Mouse (Mus musculus): ENCODE results near the gene Pafah2. TPM values are rescaled to one million over a fixed set of nuclear protein-coding genes. Genes with fewer than 3 reads are reported as not detected.

The Pafah2 gene
- polyA plus RNA-seq, 1 experiment = not detected

DNA sequence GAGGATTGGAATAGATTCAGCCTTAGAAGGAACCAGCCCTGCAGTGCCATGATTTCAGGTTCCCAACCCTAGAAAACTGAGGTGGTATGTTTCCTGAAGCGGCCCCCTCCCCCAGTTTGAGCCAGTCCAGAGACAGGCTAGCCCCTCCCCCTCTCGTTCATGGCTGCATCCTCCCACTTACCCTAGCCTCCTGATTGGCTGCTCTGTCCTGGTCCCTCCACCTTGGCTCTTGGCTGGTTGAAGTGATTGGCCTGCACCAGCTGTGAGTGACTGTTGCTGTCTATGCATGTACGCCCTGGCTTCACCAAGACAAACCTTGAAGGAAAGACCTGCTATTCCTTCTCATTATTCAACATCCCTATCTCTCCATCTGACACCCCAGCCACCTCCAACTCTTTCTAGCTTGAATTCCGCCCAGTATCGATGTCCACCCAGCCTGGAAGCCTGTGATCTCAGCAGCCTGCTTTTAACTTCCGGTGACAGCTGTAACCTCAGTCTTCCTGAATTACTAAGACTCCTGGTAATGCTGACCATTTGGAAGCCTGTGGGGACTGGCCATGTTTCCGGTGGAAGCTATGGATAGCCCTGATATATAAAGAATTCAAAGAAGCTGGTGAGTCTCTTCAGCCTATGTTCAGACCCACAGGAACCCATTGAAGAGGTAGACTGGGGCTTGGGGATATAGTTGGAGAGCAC is 61.2 kb downstream of the Pafah2 start:
- TF ChIP-seq GATA1 (IDR thresholded peaks at IDR 0.05; ENCODE audit: low read length) (no peak), TAL1 (IDR thresholded peaks at IDR 0.05; ENCODE audit: low read length) (no peak)
- no peaks in the 10 kb centered on the region for H3K36me3 ChIP-seq (ENCODE audit: control insufficient read depth)
- H3K9me3 ChIP-seq (ENCODE audit: control insufficient read depth, low read length) = peaks cover 3% of the 10 kb centered on the region; the same call in 1 of the 2 replicates
- peaks cover 10% of the 10 kb centered on the region for H3K4me1 ChIP-seq (ENCODE audit: control insufficient read depth)
- H3K27me3 ChIP-seq (ENCODE audit: control insufficient read depth) = peaks cover 46% of the 10 kb centered on the region
- H3K4me3 ChIP-seq (replicated peaks) = no peak overlapping the region

DNA sequence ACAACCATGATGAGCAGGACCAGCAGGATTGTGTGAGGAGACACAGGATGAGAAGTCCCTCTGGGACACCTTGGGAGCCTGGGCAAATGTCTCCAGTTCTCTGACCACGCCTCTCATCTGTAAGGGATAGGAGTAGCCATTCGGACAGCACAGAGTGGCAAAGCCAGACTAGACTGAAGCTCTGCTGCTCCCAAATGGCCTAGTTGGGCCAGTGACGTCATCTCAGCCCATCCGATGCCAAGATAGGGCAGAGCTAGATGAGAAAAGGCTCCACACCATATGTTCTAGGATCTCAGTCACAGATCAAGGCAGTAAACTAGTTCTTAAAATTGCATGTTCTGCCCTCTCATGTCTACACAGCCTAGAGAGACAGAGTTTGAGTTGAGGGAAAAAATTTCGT is 62.7 kb downstream of the Pafah2 start:
- H3K9me3 ChIP-seq (ENCODE audit: control insufficient read depth, low read length) = peaks cover 7% of the 10 kb centered on the region; the same call in 1 of the 2 replicates
- peaks cover 30% of the 10 kb centered on the region for H3K27me3 ChIP-seq (ENCODE audit: control insufficient read depth)
- no peak overlapping the region for H3K4me3 ChIP-seq (replicated peaks)
- H3K36me3 ChIP-seq (ENCODE audit: control insufficient read depth) = no peaks in the 10 kb centered on the region
- H3K4me1 ChIP-seq (ENCODE audit: control insufficient read depth) = peaks cover 10% of the 10 kb centered on the region
- TF ChIP-seq TAL1 (IDR thresholded peaks at IDR 0.05; ENCODE audit: low read length) (no peak), GATA1 (IDR thresholded peaks at IDR 0.05; ENCODE audit: low read length) (no peak)

DNA sequence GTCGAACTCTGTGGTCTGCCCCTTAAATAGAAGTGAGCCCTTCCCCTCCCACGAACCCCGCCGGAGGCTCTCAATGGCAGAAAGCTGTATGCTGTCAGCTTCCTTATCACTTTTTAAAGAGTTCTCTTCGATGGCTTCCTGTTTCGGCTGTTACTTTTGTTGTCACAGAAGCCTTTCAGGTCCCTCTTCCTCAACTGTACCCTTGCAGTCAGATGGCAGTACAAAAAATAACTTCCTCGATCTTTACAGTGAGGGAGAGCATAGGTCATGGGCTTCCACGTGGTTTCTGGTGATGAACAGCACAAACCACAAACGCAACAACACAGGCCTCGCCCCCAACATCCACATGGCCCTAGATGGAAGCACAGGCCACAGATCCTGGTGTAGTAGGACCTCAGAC is 64.2 kb downstream of the Pafah2 start:
- Histone ChIP-seq H3K27me3 (ENCODE audit: control insufficient read depth) (peaks cover 16% of the 10 kb centered on the region), H3K4me3 (replicated peaks) (no peak overlapping the region), H3K4me1 (ENCODE audit: control insufficient read depth) (peaks cover 10% of the 10 kb centered on the region), H3K9me3 (ENCODE audit: control insufficient read depth, low read length) (peaks cover 5% of the 10 kb centered on the region; the same call in 1 of the 2 replicates), H3K36me3 (ENCODE audit: control insufficient read depth) (no peaks in the 10 kb centered on the region)
- no peak for TF ChIP-seq GATA1 (IDR thresholded peaks at IDR 0.05; ENCODE audit: low read length)
- TF ChIP-seq TAL1 (IDR thresholded peaks at IDR 0.05; ENCODE audit: low read length) = no peak

DNA sequence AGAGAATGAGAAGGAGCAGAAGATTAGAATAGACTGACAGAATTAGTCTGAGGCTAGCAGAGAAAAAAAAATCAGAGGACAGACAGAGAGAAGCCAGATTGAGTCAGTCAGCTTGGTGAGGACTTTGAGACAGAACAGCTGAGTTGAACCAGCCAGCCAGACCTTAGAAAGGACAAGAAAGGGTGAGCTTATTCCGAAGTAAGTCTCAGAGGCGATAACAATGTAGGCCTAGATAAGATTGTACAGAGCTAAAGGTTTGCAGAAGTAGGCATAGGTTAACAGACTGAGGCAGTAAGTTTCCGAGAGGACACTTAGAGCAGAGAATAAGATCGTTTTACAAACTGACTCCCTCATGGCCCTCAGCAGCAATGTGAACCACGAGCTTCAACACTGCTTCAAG is 65.1 kb downstream of the Pafah2 start:
- no peak overlapping the region for H3K4me3 ChIP-seq (replicated peaks)
- peaks cover 15% of the 10 kb centered on the region for H3K27me3 ChIP-seq (ENCODE audit: control insufficient read depth)
- H3K4me1 ChIP-seq (ENCODE audit: control insufficient read depth) = peaks cover 10% of the 10 kb centered on the region
- no peaks in the 10 kb centered on the region for H3K36me3 ChIP-seq (ENCODE audit: control insufficient read depth)
- H3K9me3 ChIP-seq (ENCODE audit: control insufficient read depth, low read length) = peaks cover 5% of the 10 kb centered on the region; the same call in 1 of the 2 replicates
- no peak for TF ChIP-seq GATA1 (IDR thresholded peaks at IDR 0.05; ENCODE audit: low read length)
- no peak for TF ChIP-seq TAL1 (IDR thresholded peaks at IDR 0.05; ENCODE audit: low read length)

DNA sequence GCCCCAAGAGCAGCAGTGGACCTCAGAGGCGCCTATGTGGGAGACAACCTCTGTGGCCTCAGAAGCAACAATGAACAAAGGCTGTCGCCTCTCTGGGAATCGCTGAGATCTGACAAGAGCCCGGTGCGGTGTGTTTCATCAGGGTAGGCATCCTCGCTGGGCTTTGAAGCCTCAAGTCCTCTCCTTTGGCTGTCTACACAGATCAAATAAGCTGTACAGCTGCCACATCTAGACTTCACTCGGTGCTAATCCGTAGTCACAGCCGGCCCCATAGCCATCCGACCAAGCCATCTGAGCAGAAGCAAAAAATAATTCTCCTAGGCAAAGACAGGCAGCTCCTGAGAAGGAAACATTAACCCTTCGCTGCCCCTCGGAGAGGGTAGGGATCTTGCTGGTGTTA is 69.7 kb downstream of the Pafah2 start:
- Histone ChIP-seq H3K9me3 (ENCODE audit: control insufficient read depth, low read length) (peaks cover 5% of the 10 kb centered on the region; the same call in 1 of the 2 replicates), H3K4me1 (ENCODE audit: control insufficient read depth) (peaks cover 32% of the 10 kb centered on the region), H3K27me3 (ENCODE audit: control insufficient read depth) (peaks cover 24% of the 10 kb centered on the region), H3K4me3 (replicated peaks) (no peak overlapping the region), H3K36me3 (ENCODE audit: control insufficient read depth) (peaks cover 11% of the 10 kb centered on the region)
- no peak for TF ChIP-seq GATA1 (IDR thresholded peaks at IDR 0.05; ENCODE audit: low read length)
- TF ChIP-seq TAL1 (IDR thresholded peaks at IDR 0.05; ENCODE audit: low read length) = no peak

DNA sequence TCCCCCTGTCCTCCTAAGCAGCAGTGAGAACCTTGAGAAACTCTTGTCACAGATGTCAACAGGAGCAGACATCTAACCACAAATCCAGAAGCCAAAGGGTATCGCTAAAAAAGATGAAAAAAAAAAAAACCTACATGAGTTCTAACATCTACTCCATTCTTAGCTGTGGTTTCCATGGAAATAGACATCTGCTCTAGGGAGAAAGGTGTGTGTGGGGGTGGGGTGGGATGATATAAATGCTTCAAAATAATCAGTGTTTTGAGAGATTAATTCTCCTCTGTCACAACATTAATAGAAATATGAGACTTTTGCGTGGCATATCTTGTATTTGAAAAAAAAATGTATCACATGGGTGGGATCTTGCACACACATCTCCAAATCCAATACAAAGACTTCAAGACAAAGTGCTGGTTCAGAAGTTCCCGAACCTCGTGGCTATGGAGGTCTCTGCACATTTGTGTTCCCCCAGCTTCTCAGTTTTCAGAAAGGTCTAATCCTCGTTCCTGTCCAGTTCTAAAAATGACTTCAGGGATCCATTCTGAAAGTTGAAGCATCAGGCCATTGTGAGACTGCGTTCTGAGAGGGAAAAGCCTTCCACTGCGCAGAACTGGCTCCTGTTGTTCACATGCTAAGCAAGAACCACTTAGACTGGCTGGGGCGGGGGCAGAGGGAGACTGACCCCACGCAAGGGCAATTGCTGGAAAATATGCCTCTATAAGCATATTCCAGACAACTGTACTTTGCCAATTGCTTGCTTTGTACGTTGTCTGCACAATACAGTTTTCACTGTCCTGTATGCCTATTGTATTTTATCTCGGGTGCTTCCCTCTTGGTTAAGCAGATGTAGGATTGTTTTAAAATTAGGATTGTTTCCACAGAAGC is 70.5 kb downstream of the Pafah2 start:
- H3K36me3 ChIP-seq (ENCODE audit: control insufficient read depth) = peaks cover 19% of the 10 kb centered on the region
- peaks cover 33% of the 10 kb centered on the region for H3K4me1 ChIP-seq (ENCODE audit: control insufficient read depth)
- peaks cover 24% of the 10 kb centered on the region for H3K27me3 ChIP-seq (ENCODE audit: control insufficient read depth)
- H3K4me3 ChIP-seq (replicated peaks) = no peak overlapping the region
- H3K9me3 ChIP-seq (ENCODE audit: control insufficient read depth, low read length) = peaks cover 5% of the 10 kb centered on the region; the same call in 1 of the 2 replicates
- TF ChIP-seq GATA1 (IDR thresholded peaks at IDR 0.05; ENCODE audit: low read length) = no peak
- no peak for TF ChIP-seq TAL1 (IDR thresholded peaks at IDR 0.05; ENCODE audit: low read length)

DNA sequence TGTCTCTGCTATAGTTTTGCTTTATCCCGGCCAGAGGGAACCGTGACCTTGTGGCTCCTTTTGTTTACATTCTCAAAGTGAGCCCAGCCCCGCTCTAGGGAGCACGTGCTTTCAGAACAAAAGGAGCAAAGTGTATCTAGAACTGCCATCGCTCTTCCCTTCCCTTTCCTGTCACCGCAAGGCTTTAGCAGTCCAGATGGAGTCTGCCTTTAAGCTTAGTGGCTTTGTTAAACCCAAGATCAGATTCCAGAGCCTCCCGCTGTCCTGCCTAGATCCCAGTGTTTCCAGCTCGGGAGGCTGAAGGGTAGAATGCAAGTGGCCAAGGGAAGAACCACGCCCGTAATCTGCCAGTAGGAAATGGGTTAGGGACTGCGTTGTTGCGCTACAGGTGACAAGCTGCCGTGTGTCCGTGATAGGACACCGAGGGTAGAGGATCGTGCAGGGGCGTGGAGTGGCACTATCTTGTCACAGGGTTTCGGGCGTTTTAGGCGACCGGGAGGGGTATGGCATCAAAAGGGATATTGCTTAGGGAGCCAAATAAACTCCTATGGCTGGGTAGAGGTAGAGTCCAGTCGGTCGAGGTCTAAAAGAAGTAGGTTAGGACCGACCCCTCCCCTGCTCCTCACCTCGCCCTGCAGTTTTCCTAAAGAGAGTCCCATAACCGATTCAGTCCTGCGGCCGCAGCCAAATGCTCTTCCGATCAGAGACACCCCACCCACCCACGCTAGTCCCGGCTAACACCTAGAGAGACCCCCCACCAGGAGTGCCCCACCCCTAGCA is 71.5 kb downstream of the Pafah2 start:
- Histone ChIP-seq H3K9me3 (ENCODE audit: control insufficient read depth, low read length) (peaks cover 5% of the 10 kb centered on the region; the same call in 1 of the 2 replicates), H3K4me1 (ENCODE audit: control insufficient read depth) (peaks cover 35% of the 10 kb centered on the region), H3K4me3 (replicated peaks) (peak overlapping the region; percentile 95), H3K27me3 (ENCODE audit: control insufficient read depth) (peaks cover 24% of the 10 kb centered on the region), H3K36me3 (ENCODE audit: control insufficient read depth) (peaks cover 29% of the 10 kb centered on the region)
- TF ChIP-seq GATA1 (IDR thresholded peaks at IDR 0.05; ENCODE audit: low read length) = no peak
- no peak for TF ChIP-seq TAL1 (IDR thresholded peaks at IDR 0.05; ENCODE audit: low read length)

DNA sequence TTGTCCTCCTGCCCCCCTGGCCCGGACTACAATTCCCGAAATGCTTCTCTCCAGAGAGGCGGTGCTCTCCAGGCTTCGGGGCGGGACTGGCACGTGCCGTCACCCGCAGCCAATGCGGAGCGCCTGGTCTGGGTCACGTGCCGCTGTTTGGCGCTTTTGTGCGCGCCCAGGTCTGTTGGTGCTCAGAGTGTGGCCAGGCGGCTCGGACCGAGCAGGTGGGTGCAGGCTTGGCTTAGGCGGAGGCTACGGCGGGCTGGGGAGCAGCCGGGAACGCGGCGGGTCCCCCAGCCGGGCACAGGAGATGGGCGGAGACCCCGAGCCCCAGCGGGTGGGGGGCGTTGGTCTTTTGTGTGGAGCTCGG is 72.1 kb downstream of the Pafah2 start, which contains the start of gene Stmn1:
TSS of gene Stmn1 (plus strand) at position 106 of the 361 bp plus-strand sequence.
- H3K36me3 ChIP-seq (ENCODE audit: control insufficient read depth) = peaks cover 35% of the 10 kb centered on the region
- H3K27me3 ChIP-seq (ENCODE audit: control insufficient read depth) = peaks cover 24% of the 10 kb centered on the region
- H3K4me3 ChIP-seq (replicated peaks) = peak within 1 kb of the TSS; percentile 95
- TF ChIP-seq GATA1 (IDR thresholded peaks at IDR 0.05; ENCODE audit: low read length) = no peak
- TF ChIP-seq TAL1 (IDR thresholded peaks at IDR 0.05; ENCODE audit: low read length) = no peak
- H3K9me3 ChIP-seq (ENCODE audit: control insufficient read depth, low read length) = peaks cover 4% of the 10 kb centered on the region; the same call in 1 of the 2 replicates
- peaks cover 35% of the 10 kb centered on the region for H3K4me1 ChIP-seq (ENCODE audit: control insufficient read depth)

Measured in erythroblast, embryonic 14.5 days (primary cell).